Mouse (Mus musculus): Measurements from ENCODE around the gene Pola1.

GRCm38 (mm10) chrX:93297001-93297441 is 334.9 kb downstream of the Pola1 start:
- no peak for TF ChIP-seq CTCF (IDR thresholded peaks at IDR 0.05; ENCODE audit: low read depth)
- TF ChIP-seq EP300 (IDR thresholded peaks at IDR 0.05; ENCODE audit: low read depth) = no peak

All from liver, postnatal 0 days (tissue).